Mouse (Mus musculus): Measurements from ENCODE around the gene Osbpl7. TPM values are rescaled to one million over a fixed set of nuclear protein-coding genes. Genes with fewer than 3 reads are reported as not detected.

Gene Osbpl7
- total and polyA plus RNA-seq, 2 experiments from 2014 or later = 10.7 to 14.6 TPM

DNA sequence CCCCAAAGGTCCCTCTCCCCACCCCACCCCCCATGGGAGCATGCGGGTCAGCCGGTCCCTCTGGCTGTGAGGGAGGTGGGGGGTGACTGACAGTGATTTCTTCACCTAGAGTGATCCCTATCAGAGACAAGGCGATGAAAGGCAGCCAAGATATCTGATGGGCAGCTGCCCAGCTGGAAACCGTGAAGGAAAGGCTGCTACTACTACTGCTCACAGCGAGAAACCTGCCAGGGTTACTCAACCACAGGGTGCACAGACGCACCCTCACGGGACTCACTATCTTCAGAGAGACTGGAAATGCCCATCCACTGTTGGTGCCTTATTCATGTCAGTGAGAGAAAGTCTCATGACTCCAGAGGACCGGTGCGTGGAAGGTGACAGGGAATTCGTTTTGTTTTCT lies 25.5 kb upstream of the Osbpl7 start:
- H3K4me3 ChIP-seq (ENCODE audit: low read depth, low read length) = no peak overlapping the region
- no peak overlapping the region for H3K27ac ChIP-seq (ENCODE audit: low read depth, low read length)
- ATAC-seq (ENCODE audit: low FRiP score) (no peak), DNase-seq (ENCODE audit: low spot score) (no peak)
- no peak overlapping the region for H3K4me2 ChIP-seq (ENCODE audit: low read depth, low read length, poor library complexity, severe bottlenecking)
- H3K9me3 ChIP-seq (ENCODE audit: low read length) = no peaks in the 10 kb centered on the region
- H3K4me1 ChIP-seq (ENCODE audit: insufficient read depth, low read length) = no peaks in the 10 kb centered on the region
- H3K36me3 ChIP-seq (ENCODE audit: insufficient read depth, low read length) = no peaks in the 10 kb centered on the region
- no peak overlapping the region for H3K9ac ChIP-seq (replicated peaks; ENCODE audit: low read length, poor library complexity, severe bottlenecking)
- WGBS = 25% methylated on average over 10 of the region's 10 CpGs
- H3K27me3 ChIP-seq (ENCODE audit: insufficient read depth, low read length) = peaks cover 56% of the 10 kb centered on the region
- TF ChIP-seq CTCF (IDR thresholded peaks at IDR 0.05) = no peak

DNA sequence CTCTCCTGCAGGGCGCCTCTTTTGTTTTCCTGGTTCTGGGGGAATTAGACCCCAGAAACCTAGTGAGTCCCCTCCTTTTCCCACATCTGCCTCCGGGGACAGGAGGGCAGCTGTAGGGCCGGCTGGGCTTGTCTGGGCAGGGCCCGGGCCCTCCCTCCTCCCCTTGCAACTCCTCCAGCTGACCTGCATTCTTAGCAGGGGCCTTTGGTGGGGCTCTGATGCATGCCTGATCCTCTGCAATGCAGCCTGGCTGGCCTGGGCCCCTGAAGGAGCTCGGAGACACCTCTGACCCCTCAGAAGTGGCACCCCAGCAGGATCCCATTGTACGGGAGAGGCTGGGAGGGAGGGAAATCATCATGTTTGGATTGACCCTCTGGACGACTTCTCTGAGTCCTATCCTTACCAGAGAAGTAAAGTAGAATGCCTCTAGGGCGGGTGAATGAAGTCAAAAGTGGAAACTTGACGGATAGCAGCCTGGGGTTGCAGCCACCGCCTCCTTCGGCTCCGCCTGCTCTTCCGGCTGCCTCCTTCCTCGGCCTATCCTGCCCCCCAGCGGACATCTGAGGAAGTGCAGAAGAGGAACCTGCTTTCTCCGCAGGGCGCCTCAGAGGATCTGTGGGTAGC lies 24.6 kb upstream of the Osbpl7 start:
- peak; percentile 83 for DNase-seq (ENCODE audit: low spot score)
- Histone ChIP-seq H3K9me3 (ENCODE audit: low read length) (no peaks in the 10 kb centered on the region), H3K4me1 (ENCODE audit: insufficient read depth, low read length) (no peaks in the 10 kb centered on the region; the same call in 1 of the 2 replicates), H3K4me2 (ENCODE audit: low read depth, low read length, poor library complexity, severe bottlenecking) (peak overlapping the region; percentile 37), H3K27ac (ENCODE audit: low read depth, low read length) (no peak overlapping the region), H3K27me3 (ENCODE audit: insufficient read depth, low read length) (peaks cover 48% of the 10 kb centered on the region), H3K9ac (replicated peaks; ENCODE audit: low read length, poor library complexity, severe bottlenecking) (no peak overlapping the region), H3K36me3 (ENCODE audit: insufficient read depth, low read length) (no peaks in the 10 kb centered on the region), H3K4me3 (ENCODE audit: low read depth, low read length) (no peak overlapping the region)
- peak; percentile 50; the same call in 1 of the 2 replicates for ATAC-seq (ENCODE audit: low FRiP score)
- peak; percentile 97 for TF ChIP-seq CTCF (IDR thresholded peaks at IDR 0.05)
- 2% methylated on average over 17 of the region's 17 CpGs for WGBS

DNA sequence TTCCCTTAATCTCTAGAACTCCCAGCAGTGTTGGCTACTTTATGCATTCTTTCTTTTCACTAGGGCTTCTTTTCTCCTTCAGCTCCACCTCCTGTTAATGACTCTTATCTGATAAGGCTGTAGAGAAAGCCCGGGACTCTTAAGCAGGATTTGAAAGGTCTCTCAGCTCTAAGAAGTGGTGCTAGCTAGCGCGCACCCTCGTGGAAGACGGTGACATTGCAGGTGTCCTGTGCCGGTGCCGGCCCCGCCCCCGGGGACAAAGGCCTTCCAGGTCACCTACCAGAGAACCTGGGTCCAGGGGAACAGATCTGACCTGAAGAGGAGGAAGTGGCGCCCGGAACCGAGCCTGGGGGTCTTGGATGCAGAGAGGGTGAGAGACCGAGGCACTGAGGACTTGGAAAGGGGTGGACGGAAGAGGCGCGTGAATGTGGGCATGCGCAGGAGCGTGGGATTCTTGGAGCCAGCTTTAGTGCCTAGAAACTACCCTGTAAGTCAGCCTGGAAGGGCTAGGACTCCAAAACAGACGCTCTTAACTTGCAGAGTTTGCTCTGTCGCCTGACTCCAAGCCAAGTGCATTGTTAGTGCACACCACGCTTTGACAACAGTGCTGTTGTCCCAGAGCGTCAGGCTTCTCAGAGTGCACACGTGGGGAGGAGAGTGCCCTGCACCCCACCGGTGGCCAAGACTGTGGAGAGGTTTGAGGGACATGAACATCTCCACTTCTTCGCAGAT lies 20.6 kb upstream of the Osbpl7 start, which contains the start of gene Scrn2:
Scrn2 (plus strand) TSS at position 253 of the 732 bp plus-strand sequence.
- Histone ChIP-seq H3K4me2 (ENCODE audit: low read depth, low read length, poor library complexity, severe bottlenecking) (peak within 1 kb of the TSS; percentile 85), H3K4me1 (ENCODE audit: insufficient read depth, low read length) (no peaks in the 10 kb centered on the region; the same call in 1 of the 2 replicates), H3K36me3 (ENCODE audit: insufficient read depth, low read length) (0 out of 2 replicates have a peak, but pooled peaks cover 2% of the 10 kb centered on the region), H3K27me3 (ENCODE audit: insufficient read depth, low read length) (peaks cover 9% of the 10 kb centered on the region; the same call in 1 of the 2 replicates), H3K9me3 (ENCODE audit: low read length) (no peaks in the 10 kb centered on the region), H3K9ac (replicated peaks; ENCODE audit: low read length, poor library complexity, severe bottlenecking) (peak within 1 kb of the TSS; percentile 67), H3K27ac (ENCODE audit: low read depth, low read length) (peak within 1 kb of the TSS; percentile 69), H3K4me3 (ENCODE audit: low read depth, low read length) (peak within 1 kb of the TSS; percentile 63)
- peak; percentile 55; the same call in 1 of the 2 replicates for ATAC-seq (ENCODE audit: low FRiP score)
- peak; percentile 90 for TF ChIP-seq CTCF (IDR thresholded peaks at IDR 0.05)
- peak; percentile 86 for DNase-seq (ENCODE audit: low spot score)
- 0% methylated on average over 25 of the region's 25 CpGs for WGBS

DNA sequence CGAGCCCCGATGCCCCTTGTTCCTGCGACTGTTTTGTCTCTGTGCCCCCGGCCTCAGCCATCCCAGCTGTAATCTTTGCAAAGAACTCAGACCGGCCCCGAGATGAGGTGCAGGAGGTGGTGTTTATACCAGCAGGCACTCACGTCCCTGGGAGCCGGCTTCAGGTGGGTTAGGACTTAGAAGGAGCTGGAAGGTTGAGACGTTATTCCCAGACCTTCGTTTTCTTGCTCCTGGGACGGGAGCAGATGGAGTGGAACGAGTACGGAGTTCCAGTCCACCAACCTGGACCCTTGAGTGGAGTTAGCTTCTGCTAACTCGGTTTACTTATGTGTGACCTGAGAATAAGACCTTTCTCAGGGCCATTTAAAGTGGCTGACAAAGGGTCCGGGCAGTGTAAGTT lies 20.0 kb upstream of the Osbpl7 start:
- peak overlapping the region; percentile 63 for H3K4me3 ChIP-seq (ENCODE audit: low read depth, low read length)
- no peaks in the 10 kb centered on the region for H3K9me3 ChIP-seq (ENCODE audit: low read length)
- TF ChIP-seq CTCF (IDR thresholded peaks at IDR 0.05) = no peak
- 0 out of 2 replicates have a peak overlapping the region, but pooled peaks have one; percentile 18 for H3K27ac ChIP-seq (ENCODE audit: low read depth, low read length)
- no peak for ATAC-seq (ENCODE audit: low FRiP score)
- no peak for DNase-seq (ENCODE audit: low spot score)
- H3K4me2 ChIP-seq (ENCODE audit: low read depth, low read length, poor library complexity, severe bottlenecking) = peak overlapping the region; percentile 85
- H3K4me1 ChIP-seq (ENCODE audit: insufficient read depth, low read length) = no peaks in the 10 kb centered on the region; the same call in 1 of the 2 replicates
- H3K27me3 ChIP-seq (ENCODE audit: insufficient read depth, low read length) = peaks cover 3% of the 10 kb centered on the region; the same call in 1 of the 2 replicates
- 0 out of 2 replicates have a peak, but pooled peaks cover 2% of the 10 kb centered on the region for H3K36me3 ChIP-seq (ENCODE audit: insufficient read depth, low read length)
- peak overlapping the region; percentile 67; the same call in 1 of the 2 replicates for H3K9ac ChIP-seq (replicated peaks; ENCODE audit: low read length, poor library complexity, severe bottlenecking)
- 22% methylated on average over 15 of the region's 15 CpGs for WGBS

DNA sequence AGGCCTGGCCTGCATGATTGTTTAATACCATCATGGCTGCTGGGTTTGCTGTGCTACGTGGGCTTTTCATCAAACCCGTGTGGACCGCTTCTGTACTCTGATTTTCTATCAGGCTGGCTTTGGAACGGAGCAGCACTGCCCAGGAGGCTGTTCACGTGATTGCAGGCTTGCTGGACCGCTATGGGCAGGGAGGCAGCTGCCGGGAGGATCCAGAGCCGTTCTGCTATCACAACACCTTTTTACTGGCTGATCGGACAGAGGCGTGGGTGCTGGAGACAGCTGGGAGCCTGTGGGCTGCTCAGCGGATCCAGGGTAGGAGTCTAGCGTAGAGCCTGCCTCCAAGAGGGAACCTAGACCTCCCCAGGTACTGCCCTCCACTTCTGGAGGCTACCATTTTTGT lies 18.5 kb upstream of the Osbpl7 start:
- Histone ChIP-seq H3K9ac (replicated peaks; ENCODE audit: low read length, poor library complexity, severe bottlenecking) (no peak overlapping the region), H3K4me3 (ENCODE audit: low read depth, low read length) (no peak overlapping the region), H3K9me3 (ENCODE audit: low read length) (no peaks in the 10 kb centered on the region), H3K4me2 (ENCODE audit: low read depth, low read length, poor library complexity, severe bottlenecking) (no peak overlapping the region), H3K36me3 (ENCODE audit: insufficient read depth, low read length) (0 out of 2 replicates have a peak, but pooled peaks cover 2% of the 10 kb centered on the region), H3K27me3 (ENCODE audit: insufficient read depth, low read length) (no peaks in the 10 kb centered on the region), H3K27ac (ENCODE audit: low read depth, low read length) (no peak overlapping the region), H3K4me1 (ENCODE audit: insufficient read depth, low read length) (no peaks in the 10 kb centered on the region; the same call in 1 of the 2 replicates)
- no peak for TF ChIP-seq CTCF (IDR thresholded peaks at IDR 0.05)
- 86% methylated on average over 12 of the region's 12 CpGs for WGBS
- DNase-seq (ENCODE audit: low spot score) (no peak), ATAC-seq (ENCODE audit: low FRiP score) (no peak)

All from midbrain, postnatal 0 days (tissue).